Mouse (Mus musculus): ENCODE measurements around the gene Wnt5b.

Wnt5b gene

DNA sequence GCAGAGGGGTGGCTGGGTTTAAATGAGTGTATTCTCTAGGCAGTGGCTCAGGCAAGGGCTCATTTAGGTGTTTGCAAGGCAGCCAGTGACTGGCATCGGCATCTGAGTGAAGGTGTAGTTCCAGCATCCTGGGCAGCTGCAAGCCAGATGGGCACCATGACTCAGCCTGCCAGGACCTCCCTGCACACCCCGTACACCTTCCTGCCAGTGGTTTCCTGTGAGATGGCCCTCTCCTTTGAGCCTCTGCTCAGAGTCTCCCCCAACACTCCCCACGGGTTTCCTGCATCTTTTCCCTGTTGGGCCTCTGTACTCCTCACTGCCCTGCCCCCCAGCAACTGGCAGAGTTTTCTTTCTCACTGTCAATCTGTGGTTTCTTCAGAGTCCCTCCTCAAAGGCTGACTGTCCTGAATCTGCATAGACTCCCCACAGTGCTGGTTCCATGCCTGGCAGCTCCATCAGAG, 22.2 kb downstream of the Wnt5b start:
- in situ Hi-C loops (cut with MboI, MseI): no loop called here

GRCm38 (mm10) chr6:119521482-119521900, 22.7 kb downstream of the Wnt5b start:
- in situ Hi-C loops (cut with MboI, MseI): no loop called here

DNA sequence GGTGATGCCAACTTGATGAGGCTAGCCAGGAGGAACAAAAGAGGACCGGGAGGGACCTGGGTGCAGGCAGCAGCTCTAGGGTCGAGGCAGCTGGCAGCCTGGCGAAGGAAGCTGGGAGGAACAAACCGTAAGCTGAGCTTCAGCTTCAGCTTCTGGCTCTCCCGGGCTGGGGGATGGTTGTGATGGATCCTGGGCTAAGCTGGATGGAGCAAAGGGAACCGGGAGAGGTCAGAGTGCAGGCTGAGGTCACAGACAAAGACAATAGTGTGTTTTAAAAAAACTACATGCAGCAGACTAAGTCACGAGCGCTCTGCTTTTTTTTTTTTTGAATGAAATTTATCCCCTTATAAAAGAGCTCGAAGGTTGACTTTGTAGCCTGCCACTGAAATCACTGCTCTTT, 23.4 kb downstream of the Wnt5b start:
- in situ Hi-C loops (cut with MboI, MseI): no loop called here

GRCm38 (mm10) chr6:119514085-119514484, 30.1 kb downstream of the Wnt5b start:
- in situ Hi-C loops (cut with MboI, MseI): no loop called here

DNA sequence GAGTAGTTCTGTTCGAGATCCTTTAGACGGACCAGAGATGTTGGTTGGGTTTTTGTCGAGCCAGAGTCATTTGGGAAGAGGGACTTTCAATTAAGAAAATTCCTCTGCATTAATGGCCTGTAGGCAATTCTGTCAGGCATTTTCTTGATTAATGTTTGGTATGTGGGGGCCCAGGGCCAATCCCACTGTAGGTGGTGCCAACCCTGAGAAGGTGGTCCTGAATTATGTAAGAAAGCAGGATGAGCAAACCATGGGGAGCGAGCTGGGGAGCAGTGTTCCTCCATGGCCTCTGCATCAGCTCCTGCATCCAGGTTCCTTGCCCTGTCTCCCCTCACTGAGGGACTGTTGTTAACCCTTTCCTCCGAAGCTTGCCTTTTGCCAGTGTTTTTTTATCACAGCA, 30.7 kb downstream of the Wnt5b start:
- in situ Hi-C loops (cut with MboI, MseI): no loop called here

DNA sequence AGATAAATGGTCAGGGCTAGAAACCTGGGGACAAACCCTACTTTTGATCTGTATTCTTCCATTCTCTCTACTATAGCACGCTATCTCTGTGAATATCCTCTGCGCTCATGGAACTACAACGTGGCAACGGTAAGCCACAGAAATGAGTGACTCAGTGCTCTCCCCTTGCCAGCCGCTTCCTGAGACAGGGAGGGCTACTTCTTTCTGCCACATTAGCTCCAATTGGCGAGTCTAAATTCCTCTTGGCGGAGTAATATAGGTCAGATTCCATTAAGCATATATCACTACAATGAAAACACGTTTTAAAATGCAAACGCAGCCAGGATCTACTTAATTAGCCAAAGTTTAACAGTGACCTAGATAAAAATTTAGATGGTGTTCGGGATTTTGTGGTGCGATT, 31.4 kb downstream of the Wnt5b start:
- in situ Hi-C loops (cut with MboI, MseI): no loop called here

- in situ Hi-C loops (cut with MboI, MseI): no loop called here
Measured at GRCm38 (mm10) chr6:119509437-119510037, 34.6 kb downstream of the Wnt5b start.

- in situ Hi-C loops (cut with MboI, MseI): no loop called here
Measured at GRCm38 (mm10) chr6:119508634-119509375, 35.3 kb downstream of the Wnt5b start.

DNA sequence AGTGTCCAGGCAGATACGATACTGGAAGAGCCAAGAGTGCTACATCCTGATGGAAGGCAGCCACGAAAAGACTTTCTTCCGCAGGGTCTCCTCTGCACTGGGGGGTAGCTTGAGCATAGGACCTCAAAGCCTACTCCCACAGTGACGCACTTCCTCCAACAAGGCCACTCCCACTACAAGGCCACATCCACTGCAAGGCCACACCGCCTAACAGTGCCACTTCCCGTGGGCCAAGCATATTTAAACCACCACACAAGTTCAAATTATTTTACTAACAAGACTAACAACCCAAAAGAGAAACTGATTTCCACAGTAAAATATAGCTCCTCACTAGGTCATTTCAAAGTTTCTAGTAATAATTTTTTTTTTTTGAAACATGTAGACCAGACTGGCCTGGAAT, 35.9 kb downstream of the Wnt5b start:
- in situ Hi-C loops (cut with MboI, MseI): no loop called here

- in situ Hi-C loops (cut with MboI, MseI): no loop called here
Measured at GRCm38 (mm10) chr6:119505525-119506225, 38.5 kb downstream of the Wnt5b start.

- in situ Hi-C loops (cut with MboI, MseI): no loop called here
Measured at GRCm38 (mm10) chr6:119504756-119505155, 39.4 kb downstream of the Wnt5b start.

DNA sequence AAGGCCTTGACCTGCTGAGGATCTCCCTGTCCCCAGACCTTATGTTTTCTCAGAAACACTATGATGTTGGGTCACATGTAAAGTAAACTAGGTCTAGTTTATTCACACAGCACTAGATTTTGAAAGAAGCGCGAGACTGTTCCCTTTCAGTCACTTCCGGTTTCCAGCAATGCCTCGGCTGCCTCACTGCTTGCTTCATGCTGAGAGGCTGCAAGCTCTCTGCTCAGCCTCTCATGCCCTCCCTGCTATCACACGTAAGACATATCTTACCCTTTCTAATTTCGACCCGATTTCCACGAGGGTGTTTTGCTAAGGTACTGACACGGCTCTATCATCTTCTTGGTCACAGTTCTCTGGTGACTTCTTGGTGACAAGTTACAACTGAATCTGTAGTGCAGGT, 42.1 kb downstream of the Wnt5b start:
- in situ Hi-C loops (cut with MboI, MseI): no loop called here

GRCm38 (mm10) chr6:119500086-119500485, 44.1 kb downstream of the Wnt5b start:
- in situ Hi-C loops (cut with MboI, MseI): no loop called here

GRCm38 (mm10) chr6:119499271-119499670, 44.9 kb downstream of the Wnt5b start:
- in situ Hi-C loops (cut with MboI, MseI): loop anchor here (10.0 kb wide), 1 partner anchor 416 kb away; no protein-coding TSS in a partner anchor

DNA sequence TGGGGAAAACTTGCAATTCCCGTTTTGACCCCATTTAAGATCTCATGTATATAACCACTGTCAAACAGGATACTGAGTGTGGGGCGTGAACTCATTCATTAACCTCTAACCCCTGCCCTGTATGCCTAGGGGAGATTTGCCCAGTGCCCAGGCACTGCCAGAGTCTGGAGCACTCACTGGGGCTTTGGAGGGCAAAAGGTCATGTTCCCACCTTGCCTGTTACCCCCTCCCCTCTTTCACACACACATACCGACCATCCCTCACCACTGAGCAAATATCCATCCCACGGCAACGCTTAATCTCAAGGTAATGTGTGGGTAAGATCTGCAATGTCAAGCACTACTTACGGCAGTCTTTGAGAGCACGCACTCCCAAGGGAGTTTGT, 51.5 kb downstream of the Wnt5b start:
- in situ Hi-C loops (cut with MboI, MseI): loop anchor here (5.0 to 10.0 kb wide), 2 partner anchors 422 to 720 kb away; no protein-coding TSS in a partner anchor

- in situ Hi-C loops (cut with MboI, MseI): loop anchor here (5.0 to 10.0 kb wide), 2 partner anchors 423 to 720 kb away; no protein-coding TSS in a partner anchor
Measured at GRCm38 (mm10) chr6:119491997-119492629, 52.0 kb downstream of the Wnt5b start.

GRCm38 (mm10) chr6:119491006-119491405, 53.1 kb downstream of the Wnt5b start:
- in situ Hi-C loops (cut with MboI, MseI): loop anchor here (5.0 to 10.0 kb wide), 2 partner anchors 424 to 721 kb away; no protein-coding TSS in a partner anchor

- in situ Hi-C loops (cut with MboI, MseI): loop anchor here (5.0 to 10.0 kb wide), 2 partner anchors 424 to 722 kb away; no protein-coding TSS in a partner anchor
Measured at GRCm38 (mm10) chr6:119490549-119490948, 53.6 kb downstream of the Wnt5b start.

- in situ Hi-C loops (cut with MboI, MseI): loop anchor here (5.0 to 10.0 kb wide), 2 partner anchors 425 to 723 kb away; no protein-coding TSS in a partner anchor
Measured at GRCm38 (mm10) chr6:119489765-119490164, 54.4 kb downstream of the Wnt5b start.

DNA sequence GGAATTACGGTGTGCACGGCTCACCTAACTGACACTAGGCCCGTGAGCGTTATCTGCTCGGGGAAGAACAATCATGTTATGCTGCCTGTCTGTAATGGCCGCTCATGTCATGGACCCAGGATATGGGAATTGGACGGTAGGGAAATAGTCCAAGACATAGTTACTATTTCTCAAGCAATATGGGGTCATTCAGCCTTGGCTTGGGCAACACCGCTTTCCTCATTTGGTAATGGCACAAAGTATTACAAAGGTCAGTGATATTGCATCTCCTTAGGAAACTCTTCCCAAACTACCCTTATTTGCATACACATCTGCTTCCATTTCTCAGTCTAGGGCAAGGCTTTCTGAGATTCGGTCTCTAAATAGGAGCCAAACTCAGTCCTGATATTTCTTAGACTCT, 56.5 kb downstream of the Wnt5b start:
- in situ Hi-C loops (cut with MboI, MseI): no loop called here

GRCm38 (mm10) chr6:119487085-119487458, 57.1 kb downstream of the Wnt5b start:
- in situ Hi-C loops (cut with MboI, MseI): no loop called here
